Mouse (Mus musculus): ENCODE data around the gene Ltbp4.

Gene Ltbp4

DNA sequence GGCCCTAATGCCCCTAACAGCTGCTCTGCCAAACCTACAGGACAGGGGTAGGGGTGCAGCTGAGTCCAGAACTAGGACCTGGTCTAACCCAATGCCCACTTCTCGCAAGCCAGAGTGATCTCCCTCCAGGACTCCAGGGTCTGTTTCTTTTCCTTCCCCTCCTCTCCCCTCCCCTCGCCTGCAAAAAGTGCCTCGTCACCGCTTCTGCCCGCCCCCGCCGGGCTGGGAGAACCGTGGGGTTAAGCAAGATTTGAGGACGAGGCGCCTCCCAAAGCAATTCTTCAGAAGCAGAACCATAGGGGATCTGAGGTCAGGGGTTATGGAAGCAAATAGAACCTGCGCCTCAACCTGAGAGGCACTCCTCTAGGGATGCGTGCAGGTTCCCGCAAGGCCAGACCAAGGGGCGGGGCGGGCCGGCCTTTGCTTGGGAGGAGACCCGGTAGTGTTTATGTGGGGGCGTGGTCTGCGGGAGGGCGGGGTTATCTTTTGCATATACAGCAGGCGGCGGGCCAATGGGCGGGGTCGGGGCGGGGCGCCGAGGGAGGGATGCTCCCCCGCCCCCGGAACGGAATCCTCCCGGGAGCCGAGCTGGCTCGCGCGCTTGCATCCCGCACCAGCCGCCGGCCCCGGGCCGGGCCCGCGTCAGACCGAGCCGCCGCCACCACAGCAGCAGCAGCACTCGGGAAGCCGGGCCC, 79.1 kb downstream of the Ltbp4 start, which contains the start of gene Numbl:
Gene Numbl, plus strand, starts transcription at position 229 of the 695 bp plus-strand sequence.
- peak; percentile 90 for DNase-seq (ENCODE audit: low spot score)

DNA sequence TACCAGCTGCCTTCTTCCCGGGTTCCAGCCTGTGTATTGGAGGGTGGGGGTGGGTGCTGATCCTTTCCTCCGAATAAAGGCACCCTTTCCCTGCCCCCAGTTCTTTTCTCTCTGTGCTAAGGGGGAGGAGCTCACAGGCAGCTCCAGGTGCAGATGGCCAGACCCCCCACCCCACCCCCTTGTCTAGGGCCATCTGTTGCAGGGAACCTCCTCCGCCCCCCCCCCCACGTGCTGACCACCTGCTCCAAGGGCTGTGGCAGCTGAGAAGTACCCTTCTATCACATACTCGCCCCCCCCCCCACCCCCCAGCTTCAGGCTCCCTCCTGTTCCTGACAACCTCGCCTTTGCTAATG, 79.7 kb downstream of the Ltbp4 start:
- no peak for DNase-seq (ENCODE audit: low spot score)

DNA sequence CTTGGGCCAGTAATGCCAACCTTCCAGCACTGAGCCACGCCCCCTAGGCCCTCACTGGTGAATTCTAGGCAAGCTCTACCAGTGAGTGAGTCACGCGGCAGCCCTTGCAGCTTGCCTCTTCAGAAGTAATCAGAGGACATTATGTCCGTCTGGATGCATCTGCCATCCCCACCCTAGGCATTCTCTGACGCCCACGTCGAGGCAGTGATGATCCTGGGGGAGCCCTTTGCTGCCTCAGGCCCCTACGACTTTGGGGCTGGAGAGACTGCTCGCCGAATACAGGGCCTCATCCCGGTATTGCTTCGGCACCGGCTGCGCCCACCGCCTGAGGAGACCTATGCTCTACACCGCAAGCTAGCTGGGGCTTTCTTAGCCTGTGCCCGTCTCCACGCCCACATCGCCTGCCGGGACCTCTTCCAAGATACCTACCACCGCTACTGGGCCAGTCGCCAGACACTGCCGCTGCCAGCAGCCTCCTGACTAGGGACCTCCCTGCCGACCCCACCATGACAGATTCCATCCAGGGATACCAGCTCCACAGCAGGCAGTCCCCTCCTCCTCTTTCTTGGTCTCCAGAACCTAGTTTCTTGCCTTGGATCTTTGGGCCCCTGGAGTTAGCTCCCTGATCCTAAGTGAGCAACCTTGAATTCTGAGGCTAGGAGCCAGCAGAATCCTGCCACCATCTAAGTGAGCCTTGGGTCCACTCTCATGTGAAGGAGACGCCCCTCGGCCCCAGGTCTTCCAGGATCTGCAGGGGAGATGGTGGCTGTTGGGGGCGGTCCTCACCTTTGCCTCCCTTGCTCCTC, 80.2 kb downstream of the Ltbp4 start:
- DNase-seq (ENCODE audit: low spot score) = peak; percentile 47

- DNase-seq (ENCODE audit: low spot score) = no peak
These were observed 81.8 kb downstream of the Ltbp4 start for GRCm38 (mm10) chr7:27255721-27256120.

Measured in ovary, postnatal 14 days (tissue).